Mouse (Mus musculus) adipocyte (in vitro differentiated cells): ENCODE measurements around the gene Vmn2r115.
"Not testable (repeated sequence)": the region's sequence is repeated elsewhere in the genome, so short reads cannot be mapped to it uniquely, and the experiment has no call there.

Source experiments
- DNase-seq: peaks from one replicate; pipeline ENCODE4 v3.0.0-alpha.2; 2016; ENCODE audit warnings: low spot score

Vmn2r115 gene

DNA sequence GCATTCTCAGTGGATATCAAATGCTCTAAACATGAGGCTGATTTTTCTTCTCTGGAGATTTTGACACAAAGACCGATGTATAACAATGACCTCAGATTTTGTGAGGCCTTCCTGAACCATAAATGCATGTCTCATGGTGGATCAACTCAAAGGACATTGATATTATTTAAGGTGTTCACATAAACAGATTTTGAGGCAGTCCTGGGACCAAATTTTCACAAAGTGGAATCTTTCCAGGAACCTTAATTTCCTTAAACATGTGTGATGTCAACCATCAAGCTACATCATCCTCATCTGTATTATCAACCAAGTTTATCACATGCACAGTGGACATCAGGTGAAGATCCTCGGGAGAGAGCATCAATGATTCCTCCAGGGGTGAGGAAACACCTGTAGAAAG lies at the start of gene Vmn2r115:
Gene Vmn2r115 (plus strand): TSS at position 301 of the 400 bp plus-strand sequence.
- not testable (repeated sequence) for DNase-seq

DNA sequence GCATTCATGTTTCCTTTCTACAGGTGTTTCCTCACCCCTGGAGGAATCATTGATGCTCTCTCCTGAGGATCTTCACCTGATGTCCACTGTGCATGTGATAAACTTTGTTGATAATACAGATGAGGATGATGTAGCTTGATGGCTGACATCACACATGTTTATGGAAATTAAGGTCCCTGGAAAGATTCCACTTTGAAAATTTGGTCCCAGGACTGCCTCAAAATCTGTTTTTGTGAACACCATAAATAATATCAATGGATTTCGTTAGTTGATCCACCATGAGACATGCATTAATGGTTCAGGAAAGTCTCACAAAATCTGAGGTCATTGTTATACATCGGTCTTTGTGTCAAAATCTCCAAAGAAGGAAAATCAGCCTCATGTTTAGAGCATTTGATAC lies 31.1 kb upstream of the Vmn2r115 start, which contains the start of gene Vmn2r114:
Gene Vmn2r114 (minus strand): TSS at position 101 of the 400 bp plus-strand sequence.
- DNase-seq, result not testable (repeated sequence)

DNA sequence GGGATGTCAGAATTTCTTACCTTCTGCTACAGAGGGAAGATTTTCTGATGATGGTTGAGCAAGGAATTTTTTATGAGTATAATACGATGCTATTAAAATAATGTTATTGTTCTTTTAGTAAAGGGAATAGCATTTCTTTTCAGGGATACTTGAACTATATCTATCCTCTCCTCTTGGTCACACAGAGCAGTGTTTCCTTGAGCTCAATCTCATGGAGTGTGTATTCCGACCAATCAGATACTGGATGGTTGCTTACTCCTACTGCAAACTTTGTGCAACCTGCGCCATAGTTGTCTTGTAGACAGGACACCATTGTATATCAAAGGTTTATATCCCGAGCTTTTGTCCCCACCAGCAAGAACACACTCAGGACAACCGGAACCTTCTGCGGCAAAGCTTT lies 12.9 kb upstream of the Vmn2r115 start:
- no peak for DNase-seq

DNA sequence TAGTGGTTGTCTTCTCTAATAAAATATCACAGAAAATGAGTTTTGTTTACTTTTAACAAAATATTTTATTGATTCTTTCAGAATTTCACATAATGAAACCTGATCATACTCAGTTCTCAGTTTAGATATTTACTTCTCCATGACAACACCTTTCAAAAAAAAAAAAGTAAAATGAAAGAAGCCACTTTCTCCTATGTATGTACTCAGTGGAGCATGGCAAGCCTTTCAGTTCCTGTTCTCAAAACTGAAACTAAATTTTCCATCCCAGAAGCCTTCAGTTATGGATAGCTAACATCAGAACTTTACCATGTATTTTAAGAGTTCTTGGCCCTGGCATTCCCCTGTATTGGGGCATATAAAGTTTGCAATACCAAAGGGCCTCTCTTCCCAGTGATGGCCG lies 8.1 kb downstream of the Vmn2r115 start:
- no peak for DNase-seq

DNA sequence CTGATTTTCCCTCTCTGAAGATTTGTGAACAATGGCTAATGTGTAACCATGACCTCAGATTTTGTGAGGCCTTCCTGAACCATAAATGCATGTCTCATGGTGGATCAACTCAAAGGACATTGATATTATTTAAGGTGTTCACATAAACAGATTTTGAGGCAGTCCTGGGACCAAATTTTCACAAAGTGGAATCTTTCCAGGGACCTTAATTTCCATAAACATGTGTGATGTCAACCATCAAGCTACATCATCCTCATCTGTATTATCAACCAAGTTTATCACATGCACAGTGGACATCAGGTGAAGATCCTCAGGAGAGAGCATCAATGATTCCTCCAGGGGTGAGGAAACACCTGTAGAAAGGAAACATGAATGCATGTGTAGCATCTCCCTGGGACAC lies 40.8 kb downstream of the Vmn2r115 start, which contains the start of gene Vmn2r116:
Gene Vmn2r116 (plus strand): TSS at position 301 of the 400 bp plus-strand sequence.
- DNase-seq, result not testable (repeated sequence)
